In genomic region chr13:32493806-32494205, GRCm38 (mm10) we compare ENCODE assay signal across 14 mouse cellular contexts.
DNase-seq lines count a peak whose midpoint lies in the region; ATAC-seq and TF ChIP-seq lines count a peak whose summit lies in the region.
"Had no signal": no experiment of that assay in that cellular context is flagged by ENCODE, and none has a peak within 500 bp of the region (broad histone marks: within the 10 kb centered on the region; RNA-seq: fewer than 3 reads in every experiment).

No protein-coding gene starts in this region.

- 0 out of 2 replicates have a peak, but pooled peaks cover 5% of the 10 kb centered on the region for H3K4me1 ChIP-seq in hindbrain, embryonic 10.5 days (replicated peaks)
- H3K4me1 ChIP-seq in hindbrain, embryonic 11.5 days (replicated peaks; ENCODE audit: control insufficient read depth, insufficient read depth, low read length) = no peaks in the 10 kb centered on the region
- H3K4me1 ChIP-seq in embryonic fibroblast, embryonic 13.5 days (ENCODE audit: control insufficient read depth, insufficient read depth, low read length) = peaks cover 14% of the 10 kb centered on the region; the same call in 1 of the 2 replicates
- peaks cover 4% of the 10 kb centered on the region; the same call in 1 of the 2 replicates for H3K4me1 ChIP-seq in intestine, embryonic 16.5 days (ENCODE audit: control insufficient read depth, insufficient read depth, low read length)
- H3K4me1 ChIP-seq: hindbrain, embryonic 13.5 days; midbrain, embryonic 10.5 days had no signal

- no peak for TF ChIP-seq CTCF in embryonic fibroblast, embryonic 13.5 days (IDR thresholded peaks at IDR 0.05; ENCODE audit: borderline replicate concordance, insufficient read depth, low read length)

- H3K27ac ChIP-seq in hindbrain, embryonic 10.5 days = no peak overlapping the region
- no peak overlapping the region for H3K27ac ChIP-seq in hindbrain, embryonic 11.5 days (ENCODE audit: low read depth, low read length)
- H3K27ac ChIP-seq in embryonic fibroblast, embryonic 13.5 days (ENCODE audit: insufficient read depth, low read length) = peak overlapping the region; percentile 27; the same call in 1 of the 2 replicates
- no peak overlapping the region for H3K27ac ChIP-seq in intestine, embryonic 16.5 days (ENCODE audit: low read length)
- H3K27ac ChIP-seq: hindbrain, embryonic 13.5 days; liver, embryonic 14.5 days; midbrain, embryonic 10.5 days had no signal

- no peaks in the 10 kb centered on the region for H3K36me3 ChIP-seq in hindbrain, embryonic 10.5 days
- H3K36me3 ChIP-seq in hindbrain, embryonic 11.5 days (ENCODE audit: control insufficient read depth, insufficient read depth, low read length) = no peaks in the 10 kb centered on the region
- H3K36me3 ChIP-seq in intestine, embryonic 16.5 days (ENCODE audit: control insufficient read depth, insufficient read depth, low read length) = no peaks in the 10 kb centered on the region
- H3K36me3 ChIP-seq: G1E; hindbrain, embryonic 13.5 days; midbrain, embryonic 10.5 days had no signal

- intact Hi-C loops in heart, postnatal 10 days (cut with DNase I) = loop anchor here (2.0 to 5.0 kb wide), 5 partner anchors 82 to 692 kb away; no protein-coding TSS in a partner anchor

- H3K4me2 ChIP-seq in hindbrain, embryonic 11.5 days (replicated peaks; ENCODE audit: low read depth, low read length) = no peak overlapping the region
- H3K4me2 ChIP-seq in intestine, embryonic 16.5 days (ENCODE audit: low read depth, low read length) = no peak overlapping the region
- H3K4me2 ChIP-seq: hindbrain, embryonic 13.5 days had no signal

- H3K9me3 ChIP-seq in hindbrain, embryonic 10.5 days = no peaks in the 10 kb centered on the region
- H3K9me3 ChIP-seq in hindbrain, embryonic 11.5 days (ENCODE audit: control insufficient read depth, low read length) = no peaks in the 10 kb centered on the region
- no peaks in the 10 kb centered on the region for H3K9me3 ChIP-seq in intestine, embryonic 16.5 days (ENCODE audit: control insufficient read depth, low read length)
- H3K9me3 ChIP-seq: G1E; hindbrain, embryonic 13.5 days; midbrain, embryonic 10.5 days had no signal

- H3K4me3 ChIP-seq in hindbrain, embryonic 10.5 days = no peak overlapping the region
- no peak overlapping the region for H3K4me3 ChIP-seq in hindbrain, embryonic 11.5 days (ENCODE audit: low read depth, low read length)
- no peak overlapping the region for H3K4me3 ChIP-seq in embryonic fibroblast, embryonic 13.5 days (ENCODE audit: insufficient read depth, low read length)
- H3K4me3 ChIP-seq in intestine, embryonic 16.5 days (ENCODE audit: low read length) = no peak overlapping the region
- H3K4me3 ChIP-seq: erythroblast, embryonic 14.5 days; hindbrain, embryonic 13.5 days; midbrain, embryonic 10.5 days had no signal

- WGBS in hindbrain, embryonic 10.5 days = 62% methylated on average over 7 of the region's 7 CpGs
- 69% methylated on average over 7 of the region's 7 CpGs for WGBS in hindbrain, embryonic 11.5 days
- 62% methylated on average over 7 of the region's 7 CpGs for WGBS in intestine, embryonic 16.5 days

- no peak for ATAC-seq in hindbrain, embryonic 11.5 days (ENCODE audit: low FRiP score)
- no peak for ATAC-seq in intestine, embryonic 16.5 days

- DNase-seq in hindbrain, embryonic 10.5 days (ENCODE audit: low spot score) = peak; percentile 34
- no peak for DNase-seq in hindbrain, embryonic 11.5 days (ENCODE audit: low spot score)
- peak; percentile 70 for DNase-seq in 3T3-L1 (ENCODE audit: low read depth, low spot score)
- DNase-seq in kidney, postnatal 10 days = peak; percentile 56
- no peak for DNase-seq in heart, adult 8-10 months (ENCODE audit: low spot score)
- no peak for DNase-seq in heart, postnatal 10 days

- no peak for TF ChIP-seq POLR2A in embryonic fibroblast, embryonic 13.5 days (IDR thresholded peaks at IDR 0.05; ENCODE audit: low read depth, low read length)

- no peak overlapping the region for H3K9ac ChIP-seq in hindbrain, embryonic 11.5 days (ENCODE audit: low read depth, low read length)
- H3K9ac ChIP-seq in intestine, embryonic 16.5 days (ENCODE audit: low read depth, low read length) = no peak overlapping the region
- H3K9ac ChIP-seq: forebrain, postnatal 0 days; hindbrain, embryonic 13.5 days; liver, embryonic 14.5 days had no signal

- H3K27me3 ChIP-seq in hindbrain, embryonic 10.5 days (ENCODE audit: insufficient read depth, poor library complexity, severe bottlenecking) = no peaks in the 10 kb centered on the region
- H3K27me3 ChIP-seq in hindbrain, embryonic 11.5 days (ENCODE audit: control insufficient read depth, insufficient read depth, low read length) = no peaks in the 10 kb centered on the region
- no peaks in the 10 kb centered on the region for H3K27me3 ChIP-seq in intestine, embryonic 16.5 days (replicated peaks; ENCODE audit: control insufficient read depth, insufficient read depth, low read length)
- H3K27me3 ChIP-seq: hindbrain, embryonic 13.5 days had no signal

Comparison
In these comparisons a context has a peak if more than half of its experiments do, and no peak if none do; other contexts are left out.
1. DNase-seq: peak in hindbrain, embryonic 10.5 days (single experiment), 3T3-L1 (single experiment) and kidney, postnatal 10 days (single experiment); none in hindbrain, embryonic 11.5 days (single experiment), heart, adult 8-10 months (single experiment) and heart, postnatal 10 days (0 of 2).